Mouse (Mus musculus) urinary bladder, postnatal 10 days (tissue): ENCODE measurements around the gene Trim38.

Experiments
- DNase-seq: peaks from one replicate; pipeline ENCODE4 v3.0.0; 2022; ENCODE audit warnings: low spot score

The Trim38 gene

GRCm38 (mm10) chr13:23836630-23837029 lies 66.9 kb downstream of the Trim38 start:
- no peak for DNase-seq

DNA sequence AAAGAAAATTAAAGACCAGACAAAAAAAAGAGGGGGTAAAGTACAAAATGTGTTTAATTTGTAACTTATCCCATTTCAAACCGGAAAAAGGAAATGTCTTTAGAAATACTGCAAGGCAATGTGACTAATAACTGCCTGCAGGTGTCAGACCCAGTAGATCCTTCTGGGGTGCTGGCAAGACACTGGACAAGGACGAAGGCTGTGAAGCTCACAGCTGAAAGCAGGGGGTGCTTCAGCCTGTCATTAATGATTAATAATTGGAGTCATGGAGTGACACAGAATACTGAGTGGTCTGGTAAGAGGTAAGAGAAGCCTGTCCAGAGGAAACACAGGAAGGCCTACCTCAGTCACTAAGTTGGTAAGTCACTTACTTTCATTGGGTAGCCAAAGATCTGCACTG lies 69.6 kb downstream of the Trim38 start, which contains the start of gene Slc17a3:
TSS of gene Slc17a3 (plus strand) at position 127 of the 400 bp plus-strand sequence.
- DNase-seq = no peak
